Mouse (Mus musculus) E14TG2a.4 (cell line): ENCODE measurements around the gene Spata13.

Source experiments
- H3K27me3 ChIP-seq: 2 replicates; pipeline ENCODE4 v1.6.1; 2014; ENCODE audit warnings: low read length, control low read depth; ENCODE audit not compliant: insufficient read depth
- H3K36me3 ChIP-seq: 2 replicates; pipeline ENCODE4 v1.6.1; 2014; ENCODE audit warnings: low read length, control low read depth; ENCODE audit not compliant: insufficient read depth
- H3K4me1 ChIP-seq: replicated peaks from 2 replicates; pipeline ENCODE4 v1.6.1; 2014; ENCODE audit warnings: low read depth, low read length, control low read depth
- H3K4me3 ChIP-seq: replicated peaks from 2 replicates; pipeline ENCODE4 v1.5.1; 2014; ENCODE audit warnings: mild to moderate bottlenecking, low read length
- H3K9me3 ChIP-seq: 2 replicates; pipeline ENCODE4 v1.6.1; 2014; ENCODE audit warnings: low read length, control low read depth
- CTCF ChIP-seq: conservative IDR thresholded peaks from 2 replicates; pipeline ENCODE4 v1.5.1; 2014; ENCODE audit warnings: low read length
- NANOG ChIP-seq: IDR thresholded peaks from 2 replicates; pipeline ENCODE4 v1.6.1; 2014; ENCODE audit warnings: borderline replicate concordance, low read length, mixed read lengths
- POU5F1 ChIP-seq: IDR thresholded peaks from 2 replicates; pipeline ENCODE4 v1.6.1; 2014; ENCODE audit warnings: low read length, borderline replicate concordance

Spata13 gene

GRCm38 (mm10) chr14:60769340-60769739 is 135.5 kb downstream of the Spata13 start:
- Histone ChIP-seq H3K4me1 (peaks cover 42% of the 10 kb centered on the region), H3K36me3 (no peaks in the 10 kb centered on the region), H3K4me3 (no peak overlapping the region), H3K27me3 (no peaks in the 10 kb centered on the region), H3K9me3 (no peaks in the 10 kb centered on the region)
- TF ChIP-seq NANOG (no peak), POU5F1 (no peak), CTCF (no peak)

DNA sequence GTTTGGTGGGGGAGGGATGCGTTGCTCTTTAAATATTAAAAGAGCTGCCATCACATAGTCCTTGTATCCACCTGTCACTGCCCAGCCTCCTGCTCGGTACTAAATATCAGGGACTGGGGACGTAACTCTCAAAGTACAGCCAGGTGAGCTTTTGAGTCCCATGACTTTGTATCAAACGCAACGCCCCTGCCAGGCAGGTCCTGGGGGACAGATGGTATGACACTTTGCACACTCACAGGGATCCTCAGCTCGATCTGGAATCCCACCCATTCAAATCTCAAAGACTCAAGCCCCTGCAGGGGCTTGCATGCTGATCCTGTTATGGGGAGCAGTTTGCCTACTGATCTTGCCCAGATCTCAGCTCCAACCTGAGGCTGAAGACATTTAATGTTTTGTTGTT is 136.8 kb downstream of the Spata13 start:
- Histone ChIP-seq H3K27me3 (no peaks in the 10 kb centered on the region), H3K4me3 (no peak overlapping the region), H3K4me1 (peaks cover 29% of the 10 kb centered on the region), H3K9me3 (no peaks in the 10 kb centered on the region), H3K36me3 (no peaks in the 10 kb centered on the region)
- no peak for TF ChIP-seq POU5F1
- TF ChIP-seq CTCF = no peak
- TF ChIP-seq NANOG = no peak

DNA sequence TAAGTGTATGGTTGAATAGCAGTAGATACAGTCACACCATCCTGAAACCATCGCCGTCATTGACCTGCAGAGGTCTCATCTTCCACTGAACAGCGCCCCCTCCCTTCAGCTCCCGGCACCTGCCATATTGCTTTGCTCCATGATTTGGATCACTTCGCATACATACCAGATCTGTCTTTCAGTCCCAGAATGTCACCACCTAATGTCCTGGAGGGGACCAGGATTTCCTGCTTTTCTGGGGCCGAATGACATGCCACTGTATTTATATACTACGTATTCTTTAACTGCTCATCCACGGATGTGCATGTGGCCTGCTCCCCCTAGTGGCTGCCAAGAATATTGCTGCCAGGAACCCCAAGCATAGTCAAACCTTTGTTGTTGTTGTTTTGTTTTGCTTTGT is 137.3 kb downstream of the Spata13 start:
- H3K4me1 ChIP-seq = peaks cover 24% of the 10 kb centered on the region
- H3K9me3 ChIP-seq = no peaks in the 10 kb centered on the region
- H3K36me3 ChIP-seq = no peaks in the 10 kb centered on the region
- peak overlapping the region; percentile 69 for H3K4me3 ChIP-seq
- TF ChIP-seq CTCF (peak; percentile 98), POU5F1 (no peak), NANOG (no peak)
- H3K27me3 ChIP-seq = no peaks in the 10 kb centered on the region

GRCm38 (mm10) chr14:60773476-60773875 is 139.7 kb downstream of the Spata13 start:
- H3K36me3 ChIP-seq = no peaks in the 10 kb centered on the region
- H3K4me1 ChIP-seq = peaks cover 19% of the 10 kb centered on the region
- no peaks in the 10 kb centered on the region for H3K27me3 ChIP-seq
- TF ChIP-seq POU5F1 = no peak
- TF ChIP-seq CTCF = peak; percentile 65
- TF ChIP-seq NANOG = no peak
- no peak overlapping the region for H3K4me3 ChIP-seq
- H3K9me3 ChIP-seq = no peaks in the 10 kb centered on the region

- Histone ChIP-seq H3K4me3 (no peak overlapping the region), H3K36me3 (no peaks in the 10 kb centered on the region), H3K27me3 (no peaks in the 10 kb centered on the region), H3K4me1 (peaks cover 16% of the 10 kb centered on the region), H3K9me3 (no peaks in the 10 kb centered on the region)
- TF ChIP-seq NANOG (no peak), POU5F1 (no peak), CTCF (no peak)
Measured at GRCm38 (mm10) chr14:60776521-60776920, 142.7 kb downstream of the Spata13 start.

DNA sequence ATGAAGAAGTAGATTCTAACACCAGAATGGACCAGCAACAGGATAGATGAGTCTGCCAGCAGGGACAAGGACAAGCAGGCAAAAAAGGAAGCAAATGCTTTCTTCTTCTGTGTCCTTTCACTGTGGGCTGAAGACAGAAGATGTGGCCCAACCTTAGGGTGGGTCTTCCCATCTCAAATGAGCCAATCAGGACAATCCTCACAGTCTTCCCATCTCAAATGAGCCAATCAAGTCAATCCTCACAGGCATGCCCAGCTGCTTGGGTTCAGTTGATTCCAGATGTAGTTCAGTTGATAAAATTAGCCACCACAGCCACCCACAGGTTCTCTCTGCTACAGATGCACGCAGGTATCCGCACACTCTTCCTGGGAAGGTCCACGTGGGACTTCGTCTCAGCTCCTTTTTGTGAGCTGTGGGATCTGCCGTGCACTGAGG is 143.7 kb downstream of the Spata13 start:
- TF ChIP-seq NANOG (no peak), CTCF (no peak), POU5F1 (no peak)
- no peaks in the 10 kb centered on the region for H3K9me3 ChIP-seq
- H3K4me3 ChIP-seq = no peak overlapping the region
- H3K4me1 ChIP-seq = peaks cover 24% of the 10 kb centered on the region
- H3K36me3 ChIP-seq = no peaks in the 10 kb centered on the region
- no peaks in the 10 kb centered on the region; the same call in 1 of the 2 replicates for H3K27me3 ChIP-seq

- TF ChIP-seq CTCF = no peak
- no peak for TF ChIP-seq POU5F1
- no peak for TF ChIP-seq NANOG
- H3K9me3 ChIP-seq = no peaks in the 10 kb centered on the region
- peaks cover 10% of the 10 kb centered on the region for H3K27me3 ChIP-seq
- H3K36me3 ChIP-seq = no peaks in the 10 kb centered on the region
- H3K4me3 ChIP-seq = no peak overlapping the region
- peaks cover 32% of the 10 kb centered on the region for H3K4me1 ChIP-seq
Measured at GRCm38 (mm10) chr14:60779198-60779597, 145.4 kb downstream of the Spata13 start.

DNA sequence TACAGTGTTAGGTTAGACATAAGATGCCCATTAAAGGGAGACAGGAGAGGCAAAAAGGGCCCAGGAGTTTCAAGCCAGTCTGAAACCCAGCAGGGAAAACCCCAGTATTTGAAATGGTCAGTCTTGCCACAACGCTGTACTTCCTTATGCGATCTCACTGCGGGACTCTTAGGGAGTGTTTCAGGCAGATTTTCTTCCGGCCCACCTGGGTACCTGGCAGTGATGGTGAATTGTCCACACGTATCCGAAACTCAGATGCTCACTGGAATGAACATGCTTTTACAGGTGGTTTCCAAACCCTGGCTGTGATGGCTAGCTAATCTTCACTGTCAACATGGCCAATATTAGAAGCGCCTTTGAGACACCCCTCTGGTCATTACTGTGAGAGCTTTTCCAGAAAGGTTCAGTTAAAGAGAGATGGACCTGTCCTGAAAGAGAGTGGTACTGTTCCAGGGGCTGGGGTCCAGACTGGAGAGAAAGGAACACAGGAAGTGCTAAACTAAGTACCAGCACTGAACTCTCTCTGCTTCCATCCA is 148.4 kb downstream of the Spata13 start:
- H3K27me3 ChIP-seq = peaks cover 10% of the 10 kb centered on the region
- no peak for TF ChIP-seq CTCF
- peaks cover 39% of the 10 kb centered on the region for H3K4me1 ChIP-seq
- no peak overlapping the region for H3K4me3 ChIP-seq
- H3K36me3 ChIP-seq = peaks cover 1% of the 10 kb centered on the region; the same call in 1 of the 2 replicates
- no peaks in the 10 kb centered on the region for H3K9me3 ChIP-seq

GRCm38 (mm10) chr14:60783196-60783595 is 149.4 kb downstream of the Spata13 start:
- no peaks in the 10 kb centered on the region for H3K9me3 ChIP-seq
- peaks cover 10% of the 10 kb centered on the region for H3K36me3 ChIP-seq
- peaks cover 29% of the 10 kb centered on the region for H3K4me1 ChIP-seq
- peaks cover 10% of the 10 kb centered on the region for H3K27me3 ChIP-seq
- H3K4me3 ChIP-seq = no peak overlapping the region
- TF ChIP-seq CTCF (no peak), NANOG (no peak), POU5F1 (no peak)
